Mouse (Mus musculus) thymus, postnatal 36 days (tissue): ENCODE data around the gene Zfp219.
A peak's percentile ranks its signal among the peaks of the same experiment; 100 is the strongest.

ENCODE experiments used
- DNase-seq, 2 experiments: peaks; one replicate each; pipeline ENCODE4 v3.0.0; 2022; ENCODE audit warnings: mixed read lengths in 2 of 2

Gene Zfp219

GRCm38 (mm10) chr14:52018248-52019050 lies 2.1 kb downstream of the Zfp219 start:
- peak in 1 of 2 experiments; percentile 36 for DNase-seq

DNA sequence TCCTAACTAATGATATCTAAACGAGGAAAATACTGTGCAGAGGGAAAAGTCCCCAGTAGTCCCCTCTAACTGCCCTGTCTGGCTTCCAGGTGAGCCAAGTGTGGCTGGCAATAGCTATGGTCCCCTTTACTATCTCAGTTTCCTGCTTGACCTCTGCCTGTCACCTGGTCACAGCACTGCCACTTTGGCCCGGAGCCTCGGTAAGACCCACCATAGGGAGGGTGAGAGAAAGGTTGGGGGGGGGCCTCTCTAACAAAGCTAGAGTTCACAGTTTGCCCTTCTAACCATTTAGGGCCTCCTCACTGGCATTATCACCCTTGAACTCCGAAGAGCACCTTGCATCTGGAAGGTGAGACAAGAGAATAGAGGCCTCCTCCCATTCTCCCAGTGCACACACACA lies 2.9 kb downstream of the Zfp219 start:
- DNase-seq = peak in 1 of 2 experiments; percentile 9

DNA sequence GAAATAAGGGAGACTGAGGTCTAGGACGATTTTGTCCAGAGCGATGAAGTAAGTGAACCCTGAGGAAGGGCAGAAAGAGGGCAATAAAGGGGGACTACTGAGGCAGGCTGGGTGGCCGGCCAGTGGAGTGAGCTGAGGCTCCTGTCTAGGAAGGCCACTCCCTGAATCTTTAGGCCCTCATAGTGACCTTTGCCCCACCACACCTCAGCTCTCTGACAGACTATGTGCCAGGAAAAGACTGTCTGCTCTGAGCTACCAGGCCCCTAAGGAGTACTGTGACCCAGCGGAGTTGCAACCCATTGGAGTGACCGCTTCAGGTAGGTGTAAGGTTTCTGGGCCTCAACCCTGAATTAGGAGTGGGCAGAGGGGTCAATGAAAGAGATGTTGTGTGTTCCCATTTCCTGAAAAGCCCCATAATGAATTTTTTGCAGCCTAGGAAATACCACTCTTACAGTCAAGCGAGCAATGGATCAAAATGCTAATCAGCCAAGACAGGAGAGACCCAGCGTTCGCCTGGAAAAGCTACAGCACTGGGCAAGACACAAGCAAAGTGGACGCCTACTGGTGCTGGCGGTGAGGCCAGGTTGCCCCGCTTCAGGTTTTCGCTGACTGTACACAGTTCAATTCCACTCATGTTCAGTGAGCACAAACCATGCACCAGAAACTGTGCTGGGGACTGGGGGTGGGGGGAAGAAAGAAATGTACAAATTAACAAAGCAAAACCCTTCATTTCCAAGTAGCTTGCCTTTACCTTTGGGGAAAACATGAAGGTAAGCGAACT lies 3.7 kb downstream of the Zfp219 start:
- DNase-seq = peak in 1 of 2 experiments; percentile 6

- DNase-seq = peak in 1 of 2 experiments; percentile 6
These were observed 5.0 kb downstream of the Zfp219 start, which contains the start of gene Tmem253 for GRCm38 (mm10) chr14:52015445-52016100. Tmem253 (plus strand) TSS chr14:52015658.

- DNase-seq = peak; percentile 42 to 58
These were observed 5.7 kb downstream of the Zfp219 start for GRCm38 (mm10) chr14:52014761-52015311.

DNA sequence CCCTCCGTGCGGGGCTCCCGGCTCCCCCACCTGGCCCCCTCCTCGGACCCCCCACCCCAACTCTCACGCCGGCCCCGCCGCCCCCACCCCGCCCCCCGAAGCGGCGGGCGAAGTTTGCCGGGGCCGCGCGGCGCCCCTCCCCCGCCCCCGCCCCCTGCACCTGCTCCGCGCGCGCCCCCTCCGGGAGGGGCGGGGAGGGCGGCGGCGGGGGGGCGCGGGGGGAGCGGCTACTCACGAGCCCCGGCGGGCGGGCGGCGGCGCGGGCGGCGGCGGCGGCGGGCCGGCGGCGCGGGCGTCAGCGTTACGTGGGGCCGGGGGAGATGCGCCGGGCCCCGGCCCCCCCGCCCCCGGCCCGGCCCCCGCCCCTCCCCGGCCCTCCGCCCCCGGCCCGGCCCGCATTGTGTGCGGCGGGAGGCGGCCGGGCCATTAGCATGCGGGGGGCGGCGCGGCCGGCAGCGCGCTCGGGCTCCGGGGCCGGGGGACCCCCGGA lies 6.2 kb downstream of the Zfp219 start:
- no peak for DNase-seq

DNA sequence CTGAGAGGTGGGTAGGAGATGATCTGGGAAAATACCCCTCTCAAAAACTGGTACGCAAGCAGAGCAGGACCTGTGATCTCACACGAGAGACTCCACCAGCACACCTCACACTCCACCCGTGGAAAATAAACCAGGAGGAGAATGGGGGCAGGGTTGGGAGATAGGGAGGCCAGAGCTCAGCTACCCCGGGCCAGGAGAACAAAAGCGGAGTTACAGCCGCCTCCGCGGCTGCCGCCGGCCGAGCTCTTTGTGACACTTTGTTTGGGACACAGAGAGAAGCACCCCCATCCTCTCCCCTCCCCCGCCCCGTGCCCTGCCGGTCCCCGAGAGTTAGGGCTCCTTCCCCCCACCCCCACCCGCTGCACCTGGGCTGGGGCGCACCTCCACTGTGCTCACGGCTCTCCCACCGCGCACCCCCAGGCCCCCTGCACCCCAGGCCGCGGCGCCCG lies 6.7 kb downstream of the Zfp219 start:
- peak; percentile 86 to 92 for DNase-seq

DNA sequence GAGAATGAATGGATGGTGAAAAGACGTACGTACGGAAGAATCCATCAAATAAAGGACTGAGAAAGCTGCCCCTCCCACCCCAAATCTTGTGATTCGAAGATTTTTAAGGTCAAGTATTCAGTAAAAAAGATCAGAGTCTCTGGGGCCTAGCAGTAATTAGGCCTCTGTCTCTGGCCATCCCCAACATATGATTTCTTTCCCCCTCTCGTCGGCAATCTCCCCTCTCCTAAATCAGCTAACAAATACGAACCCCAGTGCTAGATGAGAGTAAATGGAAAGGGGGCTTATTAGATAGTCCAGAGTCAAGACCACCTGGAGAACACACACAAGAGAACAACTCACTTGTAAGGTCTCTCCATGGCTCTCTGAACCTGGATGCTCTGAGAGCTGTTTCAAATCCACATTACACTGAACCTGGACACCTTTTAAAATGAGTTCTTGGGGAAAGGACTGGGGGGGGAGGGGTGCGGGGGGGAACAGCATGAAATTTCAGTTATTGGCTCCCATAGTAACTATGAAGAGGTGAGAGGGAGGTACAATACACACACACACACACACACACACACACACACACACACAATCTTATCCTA lies 7.4 kb downstream of the Zfp219 start:
- DNase-seq = no peak

GRCm38 (mm10) chr14:52012553-52012952 lies 8.0 kb downstream of the Zfp219 start:
- DNase-seq = no peak

DNA sequence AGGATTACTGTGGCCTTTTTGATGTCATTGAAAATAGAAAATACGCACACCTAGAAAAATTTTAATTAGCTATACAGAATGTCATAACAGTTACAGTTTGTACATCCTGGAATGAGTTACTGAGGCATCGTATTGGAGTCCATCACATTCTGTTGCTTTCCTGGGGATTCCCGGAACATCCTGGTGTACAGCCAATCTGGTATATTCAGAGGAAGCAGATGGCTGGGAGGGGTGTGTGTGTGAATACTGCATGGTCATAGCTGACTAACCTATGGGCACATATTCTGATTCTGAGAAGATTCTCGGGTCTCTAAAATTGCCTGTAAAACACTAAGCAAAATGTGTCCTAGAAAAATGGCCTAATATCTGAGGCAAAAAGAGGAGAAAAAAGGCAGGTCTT lies 8.4 kb downstream of the Zfp219 start:
- DNase-seq = no peak

DNA sequence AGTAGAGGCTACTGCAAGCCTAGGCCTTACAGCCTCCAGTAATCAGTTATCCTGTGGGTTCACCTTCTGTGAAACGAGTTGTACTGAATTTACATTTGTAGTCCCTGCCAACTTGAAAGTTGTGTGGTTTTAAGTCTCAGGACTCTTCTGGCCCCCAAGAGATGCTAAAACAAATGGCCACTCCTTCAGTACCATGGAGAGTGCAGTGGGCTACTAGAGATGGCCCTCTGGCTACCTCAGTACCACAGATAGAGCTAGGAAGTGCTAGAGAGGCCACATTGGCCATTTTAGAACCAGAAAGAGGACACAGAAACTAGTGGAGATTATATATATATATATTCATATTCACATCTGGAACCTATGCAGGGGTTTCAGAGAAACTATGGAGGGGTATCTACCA lies 8.8 kb downstream of the Zfp219 start:
- DNase-seq = no peak

DNA sequence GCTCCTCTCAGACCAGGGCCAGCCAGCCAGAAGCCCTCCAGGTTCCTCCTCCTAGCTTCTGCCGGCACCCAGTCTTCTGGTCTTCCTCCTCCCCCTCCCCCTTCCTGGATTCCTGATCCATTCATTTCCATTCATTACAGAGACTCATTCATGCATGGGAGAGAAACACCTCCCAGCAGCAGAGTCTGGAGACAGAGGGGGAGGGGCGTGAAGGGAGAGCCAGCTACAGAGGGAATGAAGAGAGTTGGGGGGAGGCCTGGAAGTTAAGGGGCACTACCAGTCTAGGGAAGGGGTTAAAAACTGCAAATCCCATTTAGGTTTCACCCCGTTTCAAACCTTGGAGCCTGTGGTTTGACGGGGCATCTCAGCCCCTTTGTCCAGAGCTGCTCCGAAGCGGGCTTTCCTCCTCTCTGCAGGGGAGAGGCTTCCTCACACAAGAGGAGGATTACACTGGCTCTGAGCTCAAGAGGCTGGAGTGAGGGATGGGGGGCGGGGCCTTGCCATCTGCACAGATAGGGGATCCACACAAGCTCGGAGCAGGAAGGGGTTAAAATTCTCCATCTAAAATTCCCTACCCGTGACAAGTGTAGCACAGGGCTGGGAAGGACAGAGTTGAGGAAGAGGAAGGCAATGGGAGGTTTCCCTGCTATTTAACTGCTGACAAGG lies 10.0 kb downstream of the Zfp219 start:
- peak in 1 of 2 experiments; percentile 20 for DNase-seq

GRCm38 (mm10) chr14:52009841-52010240 lies 10.7 kb downstream of the Zfp219 start:
- no peak for DNase-seq

DNA sequence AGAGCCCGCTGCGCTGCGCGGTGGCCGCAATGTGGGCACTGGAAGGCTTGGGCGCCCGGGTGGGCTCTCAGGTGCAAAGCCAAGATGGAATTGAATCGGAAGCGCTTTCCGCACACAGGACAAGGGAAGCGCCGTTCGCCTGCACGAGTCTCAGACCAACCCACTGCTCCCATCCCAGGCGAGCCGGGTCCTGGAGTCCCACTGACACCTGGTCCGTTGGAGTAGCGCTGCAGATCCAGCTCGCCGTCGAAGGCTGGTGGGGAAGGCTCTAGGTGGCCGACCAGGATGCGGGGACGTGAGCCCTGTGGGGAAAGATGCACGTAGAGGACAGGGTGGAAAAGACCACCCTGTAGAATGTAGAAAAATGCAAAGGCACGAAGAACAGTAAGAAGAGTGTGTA lies 11.2 kb downstream of the Zfp219 start:
- DNase-seq = no peak

- DNase-seq = peak; percentile 94 to 96
These were observed 12.0 kb downstream of the Zfp219 start for GRCm38 (mm10) chr14:52008321-52009203.

GRCm38 (mm10) chr14:52006771-52007170 lies 13.8 kb downstream of the Zfp219 start:
- peak in 1 of 2 experiments; percentile 36 for DNase-seq

- DNase-seq = peak in 1 of 2 experiments; percentile 50
These were observed 14.3 kb downstream of the Zfp219 start for GRCm38 (mm10) chr14:52006241-52006640.

DNA sequence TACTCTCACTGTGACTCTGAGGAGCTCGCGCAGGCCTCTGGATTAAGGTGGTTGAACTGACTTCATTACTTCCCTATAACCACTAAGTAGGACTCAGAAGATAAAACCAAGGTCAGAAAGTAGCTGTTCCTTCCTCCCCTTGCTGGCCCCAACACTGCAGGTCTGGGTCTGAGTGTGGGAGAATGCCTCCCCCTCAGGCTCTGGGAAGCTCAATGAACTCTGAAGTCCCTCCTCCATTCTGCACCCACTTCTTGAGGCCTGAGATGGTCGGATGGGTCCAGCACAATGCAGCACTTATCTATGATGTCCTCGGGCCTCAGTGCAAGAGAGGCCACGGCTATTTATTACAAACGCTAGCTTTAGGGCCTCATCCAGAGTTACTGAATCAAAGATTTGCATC lies 14.9 kb downstream of the Zfp219 start:
- no peak for DNase-seq

DNA sequence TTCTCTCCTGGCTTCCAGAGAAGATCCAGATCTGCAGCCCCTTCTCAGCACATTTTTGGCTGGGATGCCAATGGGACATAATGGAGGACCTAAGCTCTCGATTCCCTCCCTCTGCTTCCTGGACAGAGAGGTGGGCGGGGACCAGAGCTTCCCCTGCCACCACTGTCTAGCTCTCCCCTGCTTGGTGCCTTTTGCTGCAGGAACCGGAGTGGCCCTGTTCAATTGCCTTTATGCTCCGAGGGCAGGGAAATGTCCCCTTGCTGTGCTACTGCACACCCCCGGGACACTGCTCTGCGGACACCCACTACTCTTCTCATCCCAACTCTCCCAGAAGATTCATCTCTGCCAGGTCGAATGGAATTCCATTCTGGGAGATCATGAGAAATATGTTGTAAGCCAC lies 15.4 kb downstream of the Zfp219 start:
- DNase-seq = peak in 1 of 2 experiments; percentile 20

DNA sequence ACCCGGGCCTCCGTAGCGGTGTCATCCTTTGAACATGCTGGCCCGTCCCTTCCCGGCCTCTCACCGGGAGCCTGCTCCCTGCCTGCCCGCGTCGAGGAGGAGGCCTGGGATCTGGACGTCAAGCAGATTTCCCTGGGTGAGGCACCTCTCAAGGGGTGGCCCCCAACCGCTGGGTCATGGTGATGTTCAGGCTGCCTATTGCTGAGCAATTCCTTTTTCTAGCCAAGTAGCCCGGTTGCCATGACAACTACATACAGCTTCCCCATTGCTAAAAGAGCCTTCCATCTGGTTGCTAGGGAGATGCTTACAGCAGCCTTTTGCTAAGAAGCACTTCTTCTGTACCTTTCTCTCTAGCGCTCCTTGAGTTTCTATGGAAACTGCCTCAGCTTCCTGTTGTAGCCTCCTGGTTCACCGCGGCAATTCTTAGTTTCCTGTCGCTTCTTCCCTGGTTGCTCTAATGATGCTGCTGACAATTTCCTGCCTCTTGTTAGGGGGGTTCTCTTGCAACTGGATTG lies 16.5 kb downstream of the Zfp219 start:
- DNase-seq = peak in 1 of 2 experiments; percentile 45
